Mouse (Mus musculus) leukemia stem cell, adult 10-12 weeks (primary cell): ENCODE data around the gene Gprc6a. TPM values are rescaled to one million over a fixed set of nuclear protein-coding genes. Genes with fewer than 3 reads are reported as not detected.

Experiments used
- polyA plus RNA-seq: library from polyadenylated mRNA; stranded (reverse); fragments of >175 nt; gene quantifications from 2 replicates; pipeline ENCODE4 v1.2.3, GENCODE M21; 2012; ENCODE audit warnings: low replicate concordance

Gprc6a gene
- not detected in 2 replicates for polyA plus RNA-seq

DNA sequence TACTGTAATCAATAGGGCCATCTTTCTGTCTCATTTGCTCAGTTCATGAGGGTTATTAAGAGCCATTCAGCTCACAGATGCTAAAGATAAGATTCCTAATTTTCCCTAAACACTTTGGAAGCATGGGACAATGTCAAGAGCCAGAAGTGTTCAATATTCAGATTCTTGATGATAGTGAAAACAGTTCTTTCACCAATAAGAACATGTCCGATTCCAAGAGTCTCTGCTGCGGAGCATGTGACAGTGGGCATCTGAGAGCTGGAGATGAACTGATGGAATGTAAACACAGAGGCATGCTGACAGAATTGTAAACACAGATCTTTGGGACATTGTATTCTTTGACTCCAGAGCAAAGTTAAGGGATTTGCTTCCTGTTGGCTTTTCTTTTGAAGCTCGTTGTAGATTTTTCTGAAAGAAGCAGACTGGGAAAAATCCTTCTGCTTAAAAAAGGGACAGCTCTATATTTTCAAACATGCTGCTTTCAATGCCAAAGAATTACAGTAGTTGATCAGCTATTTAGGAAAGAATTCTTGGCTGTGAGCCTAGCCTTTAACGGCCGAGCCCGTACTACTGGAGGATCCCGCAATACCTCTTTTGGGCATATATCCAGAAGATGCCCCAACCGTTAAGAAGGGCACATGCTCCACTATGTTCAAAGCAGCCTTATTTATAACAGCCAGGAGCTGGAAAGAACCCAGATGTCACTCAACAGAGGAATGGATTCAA, at the start of gene Gprc6a:
Gprc6a (minus strand) TSS at position 51 of the 726 bp plus-strand sequence.

DNA sequence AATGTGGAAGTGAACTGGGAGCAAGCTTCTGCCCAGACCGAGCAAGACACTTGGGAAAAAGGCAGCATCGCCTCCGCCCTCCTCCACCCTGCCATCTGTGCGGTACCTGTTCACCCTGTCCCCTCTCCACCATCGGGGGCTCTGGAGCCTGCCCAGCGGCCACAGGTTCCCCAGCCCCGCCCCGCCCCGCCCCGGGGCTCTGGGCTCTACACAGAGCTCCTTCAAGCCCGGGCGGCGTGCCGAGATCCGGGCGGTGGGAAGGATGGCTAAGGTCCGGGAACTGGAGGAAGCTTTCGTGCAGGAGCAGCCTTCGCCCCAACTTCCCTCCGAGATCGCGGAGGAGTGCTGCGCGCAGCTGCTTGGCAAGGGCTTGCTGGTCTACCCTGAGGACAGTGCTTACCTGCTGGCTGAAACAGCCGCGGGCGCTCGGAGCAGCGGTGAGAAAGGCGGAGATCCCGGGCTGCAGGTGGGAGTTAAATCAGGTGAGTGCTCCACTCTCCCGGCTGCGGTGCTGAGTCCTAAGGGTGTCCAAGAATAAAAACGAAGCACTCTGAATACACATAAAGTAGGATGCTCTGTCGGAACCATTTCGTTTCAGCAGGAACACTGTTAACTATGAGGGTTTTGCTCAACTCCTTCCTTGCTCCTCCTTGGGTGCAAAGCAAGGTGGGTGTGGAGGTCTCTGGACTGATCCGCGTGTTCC, 46.4 kb upstream of the Gprc6a start, which contains the start of gene Rfx6:
Rfx6 (plus strand) TSS at position 209 of the 703 bp plus-strand sequence.

GRCm38 (mm10) chr10:51590139-51590574, 41.1 kb downstream of the Gprc6a start, which contains the start of gene Fam162b:
Gene Fam162b, minus strand, starts transcription at chr10:51590517.

Other genes with a start within 250 kb of the Gprc6a start
- gene Gm49339, start 150.8 kb downstream of the Gprc6a start, polyA plus RNA-seq, result 0.38 and 0.74 TPM in 2 replicates
- 0.25 and 1.1 TPM in 2 replicates for gene Lilr4b, start 150.8 kb downstream of the Gprc6a start, polyA plus RNA-seq
- 0.35 and 0.98 TPM in 2 replicates for gene Lilrb4a, start 140.5 kb downstream of the Gprc6a start, polyA plus RNA-seq
- gene Fam162b, start 40.9 kb downstream of the Gprc6a start, polyA plus RNA-seq, result not detected in 2 replicates
- gene Rfx6, start 46.3 kb upstream of the Gprc6a start, polyA plus RNA-seq, result 0.07 TPM in 1 of 2 replicates, not detected in the other